Mouse (Mus musculus): ENCODE data around the gene 1700129C05Rik. TPM values are rescaled to one million over a fixed set of nuclear protein-coding genes. Genes with fewer than 3 reads are reported as not detected.

Gene 1700129C05Rik
- not detected for polyA plus RNA-seq (2017; shearing (Covaris generic))

DNA sequence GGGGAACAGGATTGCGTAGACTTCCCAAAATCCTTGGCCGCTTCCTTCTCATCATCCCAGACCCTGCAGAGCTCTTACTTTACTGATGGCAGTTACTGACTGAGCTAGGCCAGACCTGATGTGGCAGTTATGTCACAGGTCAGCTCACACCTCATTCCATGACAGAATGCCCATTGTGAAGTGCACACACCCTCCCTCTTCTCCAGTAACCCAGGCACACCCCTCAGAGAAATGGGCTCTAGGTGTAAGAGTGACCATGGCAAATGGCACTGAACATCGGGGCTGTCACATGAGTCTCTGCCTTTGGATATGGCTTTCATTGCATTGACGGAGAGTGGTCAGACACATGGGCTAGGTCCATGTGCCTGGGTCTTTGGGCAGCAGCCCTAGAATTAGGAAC lies at the start of gene 1700129C05Rik:
Gene 1700129C05Rik (minus strand): TSS at position 101 of the 400 bp plus-strand sequence.

DNA sequence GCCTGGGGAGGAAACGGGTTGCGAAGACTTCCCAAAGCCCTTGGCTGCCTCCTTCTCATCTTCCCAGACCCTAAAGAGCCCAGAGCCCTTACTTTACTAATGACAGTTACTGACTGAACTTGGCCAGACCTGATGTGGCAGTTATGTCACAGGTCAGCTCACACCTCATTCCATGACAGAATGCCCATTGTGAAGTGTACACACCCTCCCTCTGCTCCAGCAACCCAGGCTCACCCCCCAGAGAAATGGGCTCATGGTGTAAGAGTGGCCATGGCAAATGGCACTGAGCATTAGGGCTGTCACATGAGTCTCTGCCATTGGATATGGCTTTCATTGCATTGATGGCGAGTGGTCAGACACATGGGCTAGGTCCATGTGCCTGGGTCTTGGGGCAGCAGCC lies 36.0 kb upstream of the 1700129C05Rik start, which contains the start of gene Gm5142:
Gene Gm5142 (minus strand): TSS at position 101 of the 400 bp plus-strand sequence.

Other genes with a start within 250 kb of the 1700129C05Rik start
- not detected for gene Gm5142, start 35.9 kb upstream of the 1700129C05Rik start, polyA plus RNA-seq (2017; shearing (Covaris generic))
- gene Rcbtb1, start 58.3 kb upstream of the 1700129C05Rik start, polyA plus RNA-seq (2017; shearing (Covaris generic)) = 26.6 TPM
- 9.4 TPM for gene Gm6904, start 117.3 kb upstream of the 1700129C05Rik start, polyA plus RNA-seq (2017; shearing (Covaris generic))
- 46.1 TPM for gene Phf11a, start 154.6 kb upstream of the 1700129C05Rik start, polyA plus RNA-seq (2017; shearing (Covaris generic))
- gene Phf11b, start 198.5 kb upstream of the 1700129C05Rik start, polyA plus RNA-seq (2017; shearing (Covaris generic)) = 201 TPM
- gene Phf11d, start 222.6 kb upstream of the 1700129C05Rik start, polyA plus RNA-seq (2017; shearing (Covaris generic)) = 17.4 TPM